Mouse (Mus musculus) forebrain, embryonic 12.5 days (tissue): Measurements from ENCODE around the gene Gabra2. TPM values are rescaled to one million over a fixed set of nuclear protein-coding genes. Genes with fewer than 3 reads are reported as not detected.
A peak's percentile ranks its signal among the peaks of the same experiment; 100 is the strongest.

ENCODE experiments used
- ATAC-seq: fragments of 200-750 bp; cut with Nextera tagmentation; 2 replicates; pipeline ENCODE4 v1.8.0; 2017; ENCODE audit warnings: moderate TSS enrichment; ENCODE audit not compliant: low FRiP score
- H3K27ac ChIP-seq: fragments of 300-500 bp; sonication (generic); 2 replicates; pipeline ENCODE4 v1.5.1; 2016; ENCODE audit warnings: mild to moderate bottlenecking
- H3K27me3 ChIP-seq: fragments of 300-500 bp; sonication (generic); 2 replicates; pipeline ENCODE4 v1.6.1; 2016; ENCODE audit warnings: mild to moderate bottlenecking
- H3K36me3 ChIP-seq: fragments of 300-500 bp; sonication (generic); replicated peaks from 2 replicates; pipeline ENCODE4 v1.6.1; 2016; ENCODE audit warnings: mild to moderate bottlenecking
- H3K4me1 ChIP-seq: fragments of 300-500 bp; sonication (generic); 2 replicates; pipeline ENCODE4 v1.6.1; 2016
- H3K4me2 ChIP-seq: fragments of 300-500 bp; sonication (generic); 2 replicates; pipeline ENCODE4 v1.6.1; 2016; ENCODE audit warnings: mild to moderate bottlenecking, moderate library complexity
- H3K4me3 ChIP-seq: fragments of 300-500 bp; sonication (generic); replicated peaks from 2 replicates; pipeline ENCODE4 v1.5.1; 2016; ENCODE audit warnings: mild to moderate bottlenecking
- H3K9ac ChIP-seq: fragments of 300-500 bp; sonication (generic); 2 replicates; pipeline ENCODE4 v1.6.1; 2016; ENCODE audit warnings: mild to moderate bottlenecking
- H3K9me3 ChIP-seq: fragments of 300-500 bp; sonication (generic); 2 replicates; pipeline ENCODE4 v1.6.1; 2016
- WGBS: fragments of 180-500 bp; shearing (Covaris S2); methylation state at CpG from one replicate; pipeline ENCODE4 v1.1.7; 2016; 5-methylcytosine and 5-hydroxymethylcytosine counted together
- polyA plus RNA-seq: library from polyadenylated mRNA; unstranded; fragments of >200 nt; fragmentation: Nextera tagmentation; extraction: Ambion mirVana; gene quantifications from 2 replicates; pipeline ENCODE4 v1.2.1, GENCODE M21; 2016

Gene Gabra2
- 14.0 and 16.8 TPM in 2 replicates for polyA plus RNA-seq

GRCm38 (mm10) chr5:71095725-71096607 lies at the start of gene Gabra2:
TSS of gene Gabra2 (minus strand) at chr5:71095849.
- Histone ChIP-seq H3K4me2 (peak within 1 kb of the TSS; percentile 84), H3K9ac (peak within 1 kb of the TSS; percentile 85), H3K9me3 (no peaks in the 10 kb centered on the region), H3K27me3 (no peaks in the 10 kb centered on the region), H3K4me3 (peak within 1 kb of the TSS; percentile 76), H3K36me3 (no peaks in the 10 kb centered on the region), H3K27ac (peak within 1 kb of the TSS; percentile 82), H3K4me1 (peaks cover 12% of the 10 kb centered on the region)
- ATAC-seq, result peak; percentile 90
- WGBS, result under 1% methylated on average over 51 of the region's 55 CpGs

- Histone ChIP-seq H3K4me1 (no peaks in the 10 kb centered on the region), H3K4me2 (no peak overlapping the region), H3K27me3 (no peaks in the 10 kb centered on the region), H3K9me3 (no peaks in the 10 kb centered on the region), H3K27ac (no peak overlapping the region), H3K9ac (no peak overlapping the region), H3K4me3 (no peak overlapping the region), H3K36me3 (no peaks in the 10 kb centered on the region)
- no peak for ATAC-seq
- 80% methylated on average over 4 of the region's 4 CpGs for WGBS
Observed at GRCm38 (mm10) chr5:71136691-71137090, 41.0 kb upstream of the Gabra2 start.

DNA sequence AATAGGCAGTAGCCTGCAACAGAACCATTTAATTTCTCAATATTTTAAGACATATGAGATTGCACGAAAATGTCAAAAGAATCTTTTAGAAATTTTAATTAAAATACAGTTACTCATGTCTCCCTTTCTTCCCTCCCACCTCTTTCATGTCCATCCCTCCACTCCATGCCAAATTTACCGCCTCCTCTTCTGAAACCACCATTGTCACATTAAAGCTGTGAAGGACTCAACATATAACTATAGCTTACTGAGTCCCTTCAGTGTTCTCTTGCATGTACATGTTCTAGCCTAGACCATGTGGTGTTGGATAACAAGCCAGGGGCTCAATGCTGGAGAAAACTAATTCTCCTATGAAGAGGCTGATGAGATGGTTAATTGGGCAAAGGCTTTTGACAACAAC lies 40.2 kb upstream of the Gabra2 start:
- no peaks in the 10 kb centered on the region for H3K9me3 ChIP-seq
- no peaks in the 10 kb centered on the region for H3K36me3 ChIP-seq
- no peaks in the 10 kb centered on the region for H3K27me3 ChIP-seq
- no peak overlapping the region for H3K4me2 ChIP-seq
- no peak overlapping the region for H3K9ac ChIP-seq
- H3K4me3 ChIP-seq, result no peak overlapping the region
- no peaks in the 10 kb centered on the region for H3K4me1 ChIP-seq
- no peak for ATAC-seq
- H3K27ac ChIP-seq, result no peak overlapping the region
- 80% methylated on average over 2 of the region's 2 CpGs for WGBS

- no peak overlapping the region for H3K27ac ChIP-seq
- no peaks in the 10 kb centered on the region for H3K9me3 ChIP-seq
- no peaks in the 10 kb centered on the region for H3K36me3 ChIP-seq
- H3K4me2 ChIP-seq, result no peak overlapping the region
- H3K4me1 ChIP-seq, result no peaks in the 10 kb centered on the region
- ATAC-seq, result no peak
- no peak overlapping the region for H3K4me3 ChIP-seq
- H3K9ac ChIP-seq, result no peak overlapping the region
- WGBS, result 71% methylated on average over 3 of the region's 3 CpGs
- no peaks in the 10 kb centered on the region for H3K27me3 ChIP-seq
Observed at GRCm38 (mm10) chr5:71127721-71128120, 32.1 kb upstream of the Gabra2 start.

GRCm38 (mm10) chr5:71115216-71115615 lies 19.6 kb upstream of the Gabra2 start:
- Histone ChIP-seq H3K27me3 (no peaks in the 10 kb centered on the region), H3K27ac (no peak overlapping the region), H3K4me3 (no peak overlapping the region), H3K4me2 (no peak overlapping the region), H3K9me3 (no peaks in the 10 kb centered on the region), H3K4me1 (no peaks in the 10 kb centered on the region), H3K36me3 (no peaks in the 10 kb centered on the region), H3K9ac (no peak overlapping the region)
- WGBS, result 89% methylated on average over 1 of the region's 1 CpGs
- no peak for ATAC-seq

DNA sequence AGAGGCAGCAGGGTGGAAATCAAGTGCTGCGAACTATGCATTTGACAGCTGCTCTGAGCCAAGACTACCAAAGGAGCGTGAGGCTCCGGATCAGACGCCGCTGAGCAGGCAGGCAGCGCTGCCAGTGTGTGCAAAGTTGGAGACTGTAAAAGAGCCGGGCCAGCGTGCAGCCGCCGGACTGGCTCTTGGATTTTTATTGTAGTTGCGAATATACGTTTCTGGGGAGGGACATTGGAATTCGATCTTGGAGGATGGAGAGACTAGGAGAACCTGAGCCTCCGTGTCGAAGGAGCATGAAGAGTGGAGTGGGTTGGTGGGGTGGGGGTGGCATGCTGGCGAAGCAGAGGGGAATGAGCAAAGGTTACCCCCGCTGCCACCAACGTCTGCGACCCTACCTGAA lies 469 bp downstream of the Gabra2 start:
- Histone ChIP-seq H3K36me3 (no peaks in the 10 kb centered on the region), H3K4me3 (peak overlapping the region; percentile 76), H3K9me3 (no peaks in the 10 kb centered on the region), H3K27ac (peak overlapping the region; percentile 82), H3K4me2 (peak overlapping the region; percentile 84), H3K9ac (peak overlapping the region; percentile 85), H3K27me3 (no peaks in the 10 kb centered on the region), H3K4me1 (peaks cover 12% of the 10 kb centered on the region)
- ATAC-seq, result peak; percentile 75
- under 1% methylated on average over 19 of the region's 19 CpGs for WGBS

DNA sequence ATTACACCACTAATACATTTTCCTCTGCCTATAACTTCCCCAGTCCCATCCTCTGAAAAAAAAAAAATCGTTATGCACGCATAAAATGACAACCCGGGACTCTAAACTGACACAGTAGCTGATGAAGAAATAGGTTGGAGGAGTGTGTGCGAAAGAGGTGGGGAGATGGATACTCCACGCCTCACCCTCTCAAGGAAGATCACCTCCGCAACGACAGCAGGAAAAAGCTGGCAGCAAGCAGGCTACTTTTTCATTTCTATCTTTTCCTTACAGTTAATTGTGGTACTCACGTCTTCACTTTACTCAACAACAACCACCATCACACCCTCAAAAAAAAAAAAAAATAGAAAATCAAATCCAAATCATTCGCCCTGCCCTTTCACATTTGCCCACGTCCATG lies 873 bp downstream of the Gabra2 start:
- H3K36me3 ChIP-seq, result no peaks in the 10 kb centered on the region
- peak overlapping the region; percentile 84 for H3K4me2 ChIP-seq
- H3K27ac ChIP-seq, result peak overlapping the region; percentile 82; the same call in 1 of the 2 replicates
- H3K9me3 ChIP-seq, result no peaks in the 10 kb centered on the region
- no peak for ATAC-seq
- no peaks in the 10 kb centered on the region for H3K27me3 ChIP-seq
- peak overlapping the region; percentile 76 for H3K4me3 ChIP-seq
- 21% methylated on average over 10 of the region's 10 CpGs for WGBS
- peaks cover 12% of the 10 kb centered on the region for H3K4me1 ChIP-seq
- H3K9ac ChIP-seq, result peak overlapping the region; percentile 85

DNA sequence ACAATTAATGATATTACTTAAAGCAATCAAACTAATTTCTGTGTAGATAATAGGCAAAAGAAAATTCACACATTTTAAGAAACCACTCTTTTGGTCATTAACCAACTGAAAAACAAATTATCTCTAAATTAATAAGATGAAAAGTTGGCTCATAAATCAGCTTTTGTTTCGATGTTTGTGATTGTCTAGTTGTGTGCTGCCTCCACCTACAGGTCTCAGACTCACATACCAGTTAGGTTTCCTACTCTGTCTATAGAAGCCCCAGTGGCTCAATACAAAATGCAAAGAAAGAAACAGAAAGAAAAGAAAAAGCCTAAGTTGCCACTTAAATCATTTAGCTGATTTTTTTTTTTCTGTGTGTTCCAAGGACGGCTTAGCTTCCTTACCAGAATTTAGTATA lies 1.8 kb downstream of the Gabra2 start:
- H3K9me3 ChIP-seq, result no peaks in the 10 kb centered on the region
- H3K4me3 ChIP-seq, result no peak overlapping the region
- H3K27ac ChIP-seq, result no peak overlapping the region
- peaks cover 12% of the 10 kb centered on the region for H3K4me1 ChIP-seq
- H3K36me3 ChIP-seq, result no peaks in the 10 kb centered on the region
- no peak overlapping the region for H3K9ac ChIP-seq
- no peaks in the 10 kb centered on the region for H3K27me3 ChIP-seq
- 70% methylated on average over 2 of the region's 2 CpGs for WGBS
- H3K4me2 ChIP-seq, result no peak overlapping the region
- no peak for ATAC-seq

GRCm38 (mm10) chr5:71092475-71092874 lies 3.2 kb downstream of the Gabra2 start:
- Histone ChIP-seq H3K9ac (no peak overlapping the region), H3K4me2 (no peak overlapping the region), H3K27me3 (no peaks in the 10 kb centered on the region), H3K4me3 (no peak overlapping the region), H3K27ac (no peak overlapping the region), H3K9me3 (no peaks in the 10 kb centered on the region), H3K4me1 (peaks cover 11% of the 10 kb centered on the region), H3K36me3 (no peaks in the 10 kb centered on the region)
- no peak for ATAC-seq

DNA sequence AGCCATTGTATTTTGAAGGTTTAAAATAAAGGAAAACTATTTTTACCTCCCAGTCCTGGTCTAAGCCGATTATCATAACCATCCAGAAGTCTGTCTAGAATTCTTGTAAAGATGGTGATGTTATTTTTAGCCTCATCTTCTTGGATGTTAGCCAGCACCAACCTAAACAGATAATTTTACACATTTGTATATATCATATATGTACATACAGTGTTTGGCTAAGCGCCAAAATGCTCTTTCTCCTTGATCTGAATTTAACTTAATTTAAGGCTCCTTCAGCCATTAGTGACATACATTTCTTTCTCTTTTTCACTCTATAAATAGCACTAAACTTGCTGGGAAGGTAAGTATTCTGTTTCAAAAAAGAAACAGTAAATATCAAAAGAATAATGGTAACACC lies 3.7 kb downstream of the Gabra2 start:
- Histone ChIP-seq H3K9me3 (no peaks in the 10 kb centered on the region), H3K27ac (no peak overlapping the region), H3K36me3 (no peaks in the 10 kb centered on the region), H3K4me2 (no peak overlapping the region), H3K27me3 (no peaks in the 10 kb centered on the region), H3K9ac (no peak overlapping the region), H3K4me1 (peaks cover 7% of the 10 kb centered on the region), H3K4me3 (no peak overlapping the region)
- WGBS, result 97% methylated on average over 2 of the region's 2 CpGs
- ATAC-seq, result no peak

GRCm38 (mm10) chr5:71078861-71079260 lies 16.8 kb downstream of the Gabra2 start:
- H3K27me3 ChIP-seq, result no peaks in the 10 kb centered on the region
- no peak for ATAC-seq
- no peaks in the 10 kb centered on the region for H3K36me3 ChIP-seq
- no peak overlapping the region for H3K4me2 ChIP-seq
- H3K27ac ChIP-seq, result no peak overlapping the region
- 90% methylated on average over 5 of the region's 5 CpGs for WGBS
- H3K9me3 ChIP-seq, result no peaks in the 10 kb centered on the region
- no peaks in the 10 kb centered on the region for H3K4me1 ChIP-seq
- no peak overlapping the region for H3K9ac ChIP-seq
- no peak overlapping the region for H3K4me3 ChIP-seq

GRCm38 (mm10) chr5:71061696-71062095 lies 34.0 kb downstream of the Gabra2 start:
- no peak overlapping the region for H3K27ac ChIP-seq
- H3K4me2 ChIP-seq, result no peak overlapping the region
- H3K9me3 ChIP-seq, result no peaks in the 10 kb centered on the region
- H3K36me3 ChIP-seq, result no peaks in the 10 kb centered on the region
- H3K4me3 ChIP-seq, result no peak overlapping the region
- no peaks in the 10 kb centered on the region for H3K27me3 ChIP-seq
- no peaks in the 10 kb centered on the region for H3K4me1 ChIP-seq
- H3K9ac ChIP-seq, result no peak overlapping the region
- 76% methylated on average over 3 of the region's 3 CpGs for WGBS
- ATAC-seq, result no peak

DNA sequence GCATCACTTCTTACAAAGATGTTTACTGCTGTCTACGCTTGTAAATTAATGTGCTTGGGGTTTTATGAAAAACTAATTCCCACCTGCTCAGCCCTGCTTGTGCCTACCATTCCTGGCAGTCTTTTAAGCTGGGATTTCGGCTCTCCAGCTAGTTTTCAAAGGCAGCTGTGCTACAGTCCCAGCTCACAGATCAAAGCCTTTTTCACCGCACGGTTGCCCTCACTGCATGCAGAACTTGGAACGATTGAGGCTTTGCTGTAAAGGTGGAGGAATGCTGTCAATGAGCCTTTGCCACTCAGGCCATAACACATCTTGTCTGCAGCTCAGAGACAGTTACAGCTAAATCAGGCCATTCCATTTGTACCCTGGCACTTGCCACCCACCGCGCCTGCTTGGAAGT lies 37.6 kb downstream of the Gabra2 start:
- ATAC-seq, result no peak
- Histone ChIP-seq H3K4me2 (no peak overlapping the region), H3K27me3 (no peaks in the 10 kb centered on the region), H3K4me3 (no peak overlapping the region), H3K9ac (no peak overlapping the region), H3K27ac (no peak overlapping the region), H3K36me3 (no peaks in the 10 kb centered on the region), H3K9me3 (no peaks in the 10 kb centered on the region), H3K4me1 (no peaks in the 10 kb centered on the region)
- 46% methylated on average over 7 of the region's 7 CpGs for whole genome bisulfite sequencing
